Mouse (Mus musculus) lung, postnatal 10 days (tissue): ENCODE measurements around the gene Rcor3.

ENCODE experiments used
- DNase-seq: peaks from one replicate; pipeline ENCODE4 v3.0.0; 2021

The Rcor3 gene

DNA sequence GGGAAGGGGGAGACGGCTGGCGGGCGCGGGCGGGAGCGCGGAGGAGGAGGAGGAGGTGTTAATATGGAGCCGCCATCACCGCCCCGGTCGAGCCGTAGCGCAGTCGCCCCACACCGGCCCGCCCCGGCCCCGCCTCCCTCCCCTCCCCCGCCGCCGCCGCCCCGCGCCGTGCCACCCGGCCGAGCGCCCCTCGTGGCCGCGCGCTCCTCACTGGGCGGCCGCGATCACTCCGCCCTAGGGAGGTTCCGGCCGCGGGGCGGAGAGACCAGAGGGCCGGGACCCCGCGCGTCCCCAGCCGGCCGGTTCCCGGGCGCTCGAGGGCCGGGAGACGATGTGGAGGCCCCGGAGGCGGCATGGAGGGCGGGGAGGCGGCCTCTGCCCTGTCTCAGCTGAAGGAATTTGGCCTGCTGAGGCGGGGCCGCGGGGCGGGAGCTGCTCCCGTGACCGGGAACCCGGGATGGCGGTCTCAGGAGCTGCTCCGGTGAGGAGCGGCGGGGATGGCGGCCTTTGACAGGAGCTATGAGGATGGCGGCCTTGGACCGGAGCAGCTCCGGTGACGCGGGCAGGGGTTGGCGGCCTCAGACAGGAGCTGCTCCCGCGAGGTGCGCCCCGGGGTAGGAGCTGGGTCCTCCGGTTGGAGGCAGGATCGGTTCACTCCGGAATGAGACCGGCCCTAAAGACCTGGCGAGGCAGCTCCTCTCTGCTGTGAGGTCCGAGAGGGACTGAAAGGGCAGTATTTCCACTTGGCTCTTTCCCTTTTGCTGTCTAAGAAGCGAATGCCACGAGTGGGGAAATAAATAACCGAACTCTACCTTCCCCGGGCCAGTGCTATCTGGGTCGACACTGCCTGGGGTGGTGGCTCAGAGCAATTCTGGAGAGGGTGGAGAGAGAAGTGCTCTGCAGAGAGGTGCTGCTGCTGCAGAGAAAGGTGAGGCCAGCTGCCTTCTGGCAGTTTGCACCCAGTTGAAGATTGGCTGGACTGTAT is at the start of gene Rcor3:
Gene Rcor3, minus strand, starts transcription at position 137 of the 985 bp plus-strand sequence.
- peak; percentile 83 for DNase-seq

DNA sequence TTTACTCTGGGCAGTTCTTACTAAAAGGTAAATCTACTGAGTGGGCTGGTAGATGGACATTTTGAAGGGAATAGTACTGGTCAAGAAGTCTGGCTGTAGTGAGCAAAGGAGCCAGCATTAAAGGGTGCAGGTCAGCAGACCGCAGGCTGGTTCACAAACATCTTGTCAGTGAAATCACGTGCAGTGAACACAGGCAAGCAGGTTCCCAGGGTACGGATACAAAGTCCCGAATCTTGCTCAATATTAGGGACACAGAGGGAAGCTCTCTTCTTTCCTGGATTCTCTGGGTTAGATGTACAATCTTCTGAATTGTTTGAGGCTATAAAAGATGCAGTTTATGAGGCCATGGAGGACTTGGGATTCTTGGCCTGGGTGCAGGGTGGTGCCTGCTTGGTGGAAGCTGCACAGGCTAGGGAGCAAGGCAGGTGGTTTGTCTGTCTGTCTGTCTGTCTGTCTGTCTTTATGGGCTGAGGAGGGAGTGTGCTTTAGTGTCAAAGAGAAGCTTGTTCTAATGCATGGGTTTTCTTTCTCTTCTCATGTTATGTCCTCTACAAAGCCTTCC is 43.9 kb upstream of the Rcor3 start:
- DNase-seq, result no peak

GRCm38 (mm10) chr1:192179877-192180276 is 42.0 kb upstream of the Rcor3 start:
- DNase-seq, result peak; percentile 34

DNA sequence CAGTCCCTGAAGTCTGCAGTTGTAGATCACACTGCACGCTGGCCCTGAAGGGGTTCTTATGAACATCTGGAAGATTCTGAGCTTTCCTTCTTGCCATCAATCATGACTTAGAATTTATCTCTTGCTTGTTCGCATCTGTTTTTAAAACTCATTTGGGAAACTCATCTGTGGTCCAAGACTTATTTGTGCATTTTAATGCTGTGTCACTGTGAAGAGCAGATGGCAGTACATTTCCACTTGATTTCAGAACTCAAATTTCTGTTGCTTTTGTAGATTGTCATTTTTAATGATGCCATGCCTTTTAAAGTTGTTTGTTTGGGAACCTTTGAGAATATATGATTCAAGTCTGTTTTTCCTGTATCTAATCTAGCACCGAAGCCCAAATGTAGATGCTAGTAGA is 33.6 kb upstream of the Rcor3 start:
- DNase-seq, result no peak

DNA sequence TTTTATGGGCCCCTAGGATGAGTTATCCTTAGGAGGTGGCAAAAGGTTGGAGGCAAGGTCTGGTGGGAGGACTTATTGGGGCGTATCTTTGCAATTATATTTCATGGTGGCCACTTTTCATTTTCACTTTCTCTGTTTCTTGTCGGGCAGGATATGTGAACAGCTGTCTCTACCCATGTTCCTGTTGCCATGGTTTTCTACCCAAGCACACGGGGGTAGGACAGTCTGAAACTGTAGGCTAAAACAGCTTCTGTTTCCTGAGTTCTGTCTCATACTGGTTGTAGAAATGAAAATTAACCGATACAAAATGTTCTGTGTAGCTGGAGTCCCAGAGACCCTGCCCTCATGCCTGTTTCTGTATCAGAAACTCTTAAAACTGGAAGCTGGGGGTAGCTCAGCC is 13.3 kb upstream of the Rcor3 start:
- no peak for DNase-seq

GRCm38 (mm10) chr1:192140313-192140712 is 2.5 kb upstream of the Rcor3 start:
- no peak for DNase-seq

DNA sequence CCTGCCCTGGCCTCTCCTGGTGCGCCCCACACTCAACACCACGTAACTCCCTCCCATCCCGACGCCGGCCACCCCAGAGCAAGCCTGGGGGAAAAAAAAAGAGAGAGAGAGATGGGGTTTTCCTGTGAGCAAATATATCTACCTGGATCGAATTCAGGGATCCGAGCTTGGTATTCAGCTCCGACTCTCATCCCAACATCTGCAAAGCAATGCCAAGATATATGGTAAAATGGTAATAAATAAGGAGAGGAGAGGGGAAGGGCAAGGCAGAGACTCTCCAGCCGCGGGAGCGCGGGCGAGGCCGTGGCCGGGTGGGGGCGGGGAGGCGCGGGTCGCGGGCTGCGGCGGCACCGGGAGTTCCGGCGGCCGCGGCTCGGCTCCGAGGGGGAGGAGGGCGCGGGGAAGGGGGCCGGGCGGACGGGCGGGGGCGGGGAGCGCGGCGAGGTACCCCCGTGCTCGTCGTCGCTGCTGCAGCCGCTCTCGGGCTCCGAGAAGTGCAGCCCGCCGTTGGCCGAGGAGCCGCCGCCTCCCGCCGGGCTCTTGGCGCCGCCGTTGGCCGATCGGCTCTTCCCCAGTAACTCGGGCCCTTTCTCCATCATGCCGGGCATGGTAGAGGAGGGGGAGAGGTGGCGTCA is 454 bp downstream of the Rcor3 start:
- no peak for DNase-seq

DNA sequence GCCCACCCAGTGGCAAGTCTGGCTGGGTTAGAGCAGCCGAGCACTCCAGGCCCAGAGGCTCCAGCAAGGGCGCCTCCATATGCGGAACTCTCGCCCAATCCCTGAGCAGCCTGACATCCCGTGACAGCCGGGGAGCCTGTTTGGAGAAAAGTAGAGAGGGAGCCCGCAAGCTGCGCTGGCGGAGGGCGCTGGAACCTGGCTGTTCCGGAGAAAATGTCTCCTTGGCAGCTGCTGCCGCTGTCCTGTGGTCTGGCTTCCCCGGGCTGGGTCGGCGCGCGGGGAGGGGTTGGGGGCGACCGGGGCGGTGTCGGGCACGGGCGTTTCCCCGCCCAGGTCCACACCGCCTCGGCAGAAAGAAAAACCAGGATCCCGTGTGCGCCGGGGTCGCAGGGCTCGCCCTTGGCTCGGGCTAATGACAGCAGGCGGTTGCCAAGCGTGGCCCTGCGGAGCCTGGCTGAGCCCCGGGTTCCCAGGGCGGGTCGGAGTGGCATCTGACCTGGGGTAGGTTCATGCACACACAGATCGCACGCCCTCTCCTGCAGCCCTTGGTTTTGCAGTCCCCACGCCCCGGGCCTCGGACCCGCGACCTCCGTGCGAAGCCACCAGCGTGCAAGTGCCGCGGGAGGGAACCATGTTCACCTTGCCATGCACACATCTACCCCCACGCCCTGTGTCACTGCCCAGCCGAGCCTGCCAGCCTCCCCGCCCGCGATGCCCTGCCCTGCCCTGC is 1.1 kb downstream of the Rcor3 start:
- peak; percentile 89 for DNase-seq

GRCm38 (mm10) chr1:192130202-192130601 is 7.7 kb downstream of the Rcor3 start:
- no peak for DNase-seq

- DNase-seq, result no peak
Measured at GRCm38 (mm10) chr1:192128343-192128742, 9.5 kb downstream of the Rcor3 start.

DNA sequence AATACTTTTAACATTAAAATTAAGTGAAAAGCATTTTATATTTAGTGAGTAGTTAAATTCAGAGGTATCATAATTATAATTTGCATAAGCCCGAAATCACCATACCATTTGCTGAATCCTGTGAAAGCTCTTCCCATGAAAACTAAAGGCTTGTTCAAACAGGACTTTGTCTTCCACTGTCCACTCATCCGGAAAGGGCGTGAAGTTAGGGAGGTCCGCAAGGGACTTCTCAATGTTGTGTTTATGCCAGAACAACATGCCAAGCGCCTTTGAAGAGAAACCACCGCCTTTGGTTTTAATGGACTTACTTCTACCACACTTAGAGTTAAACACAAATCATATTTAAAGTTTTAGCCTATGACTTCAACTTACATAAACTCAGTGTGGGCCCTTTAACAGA is 12.1 kb downstream of the Rcor3 start:
- DNase-seq, result no peak

GRCm38 (mm10) chr1:192116262-192116661 is 21.6 kb downstream of the Rcor3 start:
- no peak for DNase-seq

GRCm38 (mm10) chr1:192115378-192115777 is 22.5 kb downstream of the Rcor3 start:
- DNase-seq, result no peak

GRCm38 (mm10) chr1:192109169-192109568 is 28.7 kb downstream of the Rcor3 start:
- no peak for DNase-seq

- DNase-seq, result peak; percentile 41
Measured at GRCm38 (mm10) chr1:192107352-192107751, 30.5 kb downstream of the Rcor3 start.

DNA sequence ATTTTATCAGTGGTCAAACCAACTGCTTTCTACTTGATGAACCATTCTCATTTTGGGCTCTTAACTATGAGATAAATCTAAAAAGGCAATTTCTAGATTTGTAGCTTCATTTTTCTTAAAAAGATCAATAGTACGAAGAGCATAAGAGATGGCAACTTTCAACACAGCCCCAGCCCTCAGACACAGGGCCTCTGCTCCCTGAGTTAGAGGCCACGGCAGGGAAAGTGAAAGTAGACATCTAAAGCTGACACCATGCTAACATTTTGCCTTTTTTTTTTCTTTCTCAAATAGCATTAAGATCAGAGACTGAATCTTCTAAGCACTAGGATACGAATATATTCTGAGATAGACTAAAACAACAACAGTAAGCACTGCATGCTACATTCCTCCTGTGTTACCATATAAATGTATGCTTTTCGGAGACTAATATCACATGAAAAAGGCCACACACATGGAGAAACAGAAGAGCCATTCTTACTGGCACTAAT is 31.9 kb downstream of the Rcor3 start:
- no peak for DNase-seq

DNA sequence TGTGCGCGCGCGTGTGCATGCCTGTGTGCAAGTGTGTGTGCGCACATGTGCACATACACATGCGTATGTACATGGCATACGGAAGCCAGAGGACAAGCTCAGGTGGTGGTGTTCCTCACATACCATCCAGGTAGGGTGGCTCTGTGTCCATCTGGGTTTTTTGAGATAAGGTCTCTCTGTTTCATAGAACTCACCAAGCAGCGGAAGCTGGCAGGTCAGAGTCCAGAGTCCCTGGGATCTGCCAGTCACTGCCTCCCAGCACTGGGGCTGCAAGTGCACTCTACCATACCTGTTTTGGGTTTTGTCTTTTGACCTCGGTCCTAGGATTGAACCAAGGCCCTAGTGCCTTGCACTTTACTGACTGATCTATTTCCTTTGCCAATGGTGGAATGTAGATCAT is 33.8 kb downstream of the Rcor3 start:
- DNase-seq, result no peak

- no peak for DNase-seq
Measured at GRCm38 (mm10) chr1:192103176-192103575, 34.7 kb downstream of the Rcor3 start.

DNA sequence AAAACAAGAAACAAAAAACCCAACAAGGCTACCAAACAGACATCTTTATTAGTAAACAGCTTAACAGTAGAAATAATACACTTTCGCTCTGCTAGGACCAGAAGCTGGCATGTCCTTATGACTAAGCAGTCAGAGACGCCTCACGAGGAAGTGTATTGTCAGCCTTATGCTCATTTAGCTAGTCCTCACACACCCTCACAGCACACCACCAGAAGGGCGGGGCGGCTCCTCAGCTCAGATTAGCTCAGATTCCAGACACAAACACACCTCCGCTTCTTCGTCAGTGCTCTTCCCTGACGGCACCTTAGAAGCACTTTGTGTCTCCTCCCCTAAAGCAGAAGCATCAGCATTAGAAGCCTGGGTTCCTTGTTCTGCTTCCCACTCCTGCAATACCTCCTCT is 36.5 kb downstream of the Rcor3 start:
- no peak for DNase-seq

GRCm38 (mm10) chr1:192100742-192101141 is 37.1 kb downstream of the Rcor3 start:
- DNase-seq, result no peak

DNA sequence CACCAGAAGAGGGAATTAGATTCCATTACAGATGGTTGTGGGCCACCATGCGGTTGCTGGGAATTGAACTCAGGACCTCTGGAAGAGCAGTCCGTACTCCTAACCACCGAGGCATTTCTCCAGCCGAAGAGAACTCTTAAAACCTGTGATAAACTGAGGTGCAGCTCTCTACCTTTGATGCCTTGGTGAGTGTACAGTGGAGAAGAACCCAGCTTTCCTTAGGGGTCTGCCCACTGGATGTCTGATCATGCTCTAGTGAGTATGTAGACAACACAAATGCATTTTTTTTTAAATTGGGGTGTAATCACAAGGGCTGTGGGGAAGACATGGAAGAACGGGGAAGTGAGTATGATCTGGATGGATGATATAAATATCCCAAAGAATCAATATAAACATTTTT is 42.2 kb downstream of the Rcor3 start:
- DNase-seq, result no peak

DNA sequence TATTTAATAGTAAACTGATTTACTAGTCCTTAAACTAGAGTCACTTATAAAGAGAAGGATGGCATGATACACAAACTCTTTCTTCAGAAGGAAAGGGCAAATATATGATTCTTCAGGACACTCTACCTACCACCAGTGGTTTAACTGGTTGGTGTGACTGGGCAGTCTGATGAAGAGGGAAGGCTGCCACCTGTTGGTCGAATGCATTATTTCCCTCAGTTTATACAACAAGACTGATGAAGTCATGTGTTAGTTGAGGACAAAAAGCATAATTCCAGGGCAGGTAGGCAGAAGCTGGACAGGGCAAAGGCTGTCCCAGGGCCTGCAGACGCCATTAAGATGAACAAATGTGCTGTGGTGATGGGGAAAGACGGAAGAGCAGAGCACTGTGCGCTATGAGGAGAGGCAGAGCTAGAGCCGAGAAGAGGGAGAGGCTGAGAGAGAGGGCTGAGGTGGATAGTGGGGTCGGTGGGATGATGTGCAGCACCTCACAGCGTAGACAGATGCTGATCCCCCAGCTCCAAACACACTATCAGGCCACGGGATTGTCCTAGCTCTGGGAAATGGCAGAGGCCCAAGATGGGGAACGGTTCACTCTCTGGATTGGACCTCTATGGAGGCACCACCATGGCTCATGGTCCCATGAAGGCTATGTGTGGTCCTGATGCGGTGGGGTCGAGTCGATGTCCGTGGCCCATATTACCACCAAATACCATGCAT is 43.3 kb downstream of the Rcor3 start:
- peak; percentile 85 for DNase-seq
